Mouse (Mus musculus) thymus, adult 2 months (tissue): ENCODE measurements around the gene Swsap1.

Experiments
- CTCF ChIP-seq: fragments of 200-500 bp; IDR thresholded peaks from 2 replicates; pipeline ENCODE4 v1.5.1; 2012; ENCODE audit warnings: mild to moderate bottlenecking, control low read depth, low read length, moderate library complexity, borderline replicate concordance; ENCODE audit not compliant: control insufficient read depth, poor library complexity, insufficient read depth; ENCODE audit errors: extremely low read depth
- POLR2A ChIP-seq: fragments of 200-500 bp; IDR thresholded peaks from 2 replicates; pipeline ENCODE4 v1.6.1; 2012; ENCODE audit warnings: mild to moderate bottlenecking, low read length, control low read depth, moderate library complexity; ENCODE audit not compliant: control insufficient read depth, poor library complexity, insufficient read depth; ENCODE audit errors: extremely low read depth

- TF ChIP-seq POLR2A = no peak
- TF ChIP-seq CTCF = no peak
Measured at GRCm38 (mm10) chr9:21960558-21961208, 5.1 kb downstream of the Swsap1 start.
